Mouse (Mus musculus): ENCODE results near the gene Bmpr1b. TPM values are rescaled to one million over a fixed set of nuclear protein-coding genes. Genes with fewer than 3 reads are reported as not detected.

Gene Bmpr1b
- polyA plus RNA-seq (2015; fragmentation: Nextera tagmentation; extraction: Ambion mirVana) = 0.49 and 0.71 TPM in 2 replicates

GRCm38 (mm10) chr3:142168863-142169521 lies at the start of gene Bmpr1b:
Gene Bmpr1b (minus strand): TSS chr3:142169425.

Other genes with a start within 250 kb of the Bmpr1b start
- 12.0 and 12.1 TPM in 2 replicates for gene Pdlim5, start 226.3 kb upstream of the Bmpr1b start, polyA plus RNA-seq (2015; fragmentation: Nextera tagmentation; extraction: Ambion mirVana)